Mouse (Mus musculus) MEL (cell line): Measurements from ENCODE around the gene Zfp809. TPM values are rescaled to one million over a fixed set of nuclear protein-coding genes. Genes with fewer than 3 reads are reported as not detected.

Source experiments
- DNase-seq: peaks from one replicate; pipeline ENCODE4 v3.0.0; 2011; ENCODE audit warnings: low read depth, low spot score
- H3K27ac ChIP-seq: 2 replicates; pipeline ENCODE4 v1.5.1; 2012; ENCODE audit warnings: low read depth, mild to moderate bottlenecking, control low read depth, low read length, moderate library complexity; ENCODE audit not compliant: control insufficient read depth
- H3K27me3 ChIP-seq, 2 experiments: fragments of 150-350 bp in 1 of 2; sonication (generic) in 1 of 2; 2 replicates each; pipeline ENCODE4 v1.6.1; 2012; ENCODE audit warnings: low read length in 2 of 2, mild to moderate bottlenecking in 2 of 2, improper control_type of control experiment in 1 of 2, moderate library complexity in 1 of 2; ENCODE audit not compliant: insufficient read depth in 2 of 2, control insufficient read depth in 1 of 2
- H3K36me3 ChIP-seq, 2 experiments: 2 replicates each; pipeline ENCODE4 v1.6.1; 2012 to 2014; ENCODE audit warnings: low read length in 2 of 2, improper control_type of control experiment in 1 of 2, inconsistent platforms in 1 of 2, mild to moderate bottlenecking in 1 of 2; ENCODE audit not compliant: insufficient read depth in 2 of 2, control insufficient read depth in 1 of 2
- H3K4me1 ChIP-seq, 2 experiments: fragments of 150-350 bp in 1 of 2; sonication (generic) in 1 of 2; 2 replicates each; pipeline ENCODE4 v1.6.1; 2012; ENCODE audit warnings: low read length in 2 of 2, improper control_type of control experiment in 1 of 2, mild to moderate bottlenecking in 1 of 2; ENCODE audit not compliant: insufficient read depth in 2 of 2, control insufficient read depth in 1 of 2
- H3K4me3 ChIP-seq, 2 experiments: fragments of 150-350 bp in 1 of 2; sonication (generic) in 1 of 2; 2 replicates each; pipeline ENCODE4 v1.5.1; 2012; ENCODE audit warnings: low read depth in 2 of 2, low read length in 2 of 2, mild to moderate bottlenecking in 2 of 2, moderate library complexity in 2 of 2, control low read depth in 1 of 2, improper control_type of control experiment in 1 of 2; ENCODE audit not compliant: control insufficient read depth in 1 of 2, insufficient read depth in 1 of 2
- H3K79me2 ChIP-seq: 2 replicates; pipeline ENCODE4 v1.6.1; 2012; ENCODE audit warnings: mild to moderate bottlenecking, low read length, moderate library complexity; ENCODE audit not compliant: control insufficient read depth, poor library complexity, insufficient read depth
- H3K9ac ChIP-seq: 2 replicates; pipeline ENCODE4 v1.6.1; 2012; ENCODE audit warnings: low read depth, mild to moderate bottlenecking, control low read depth, low read length, moderate library complexity; ENCODE audit not compliant: control insufficient read depth, poor library complexity, severe bottlenecking
- H3K9me3 ChIP-seq: fragments of 150-350 bp; sonication (generic); replicated peaks from 2 replicates; pipeline ENCODE4 v1.6.1; 2012; ENCODE audit warnings: mild to moderate bottlenecking, low read length, improper control_type of control experiment, moderate library complexity; ENCODE audit not compliant: insufficient read depth
- BHLHE40 ChIP-seq: IDR thresholded peaks from 2 replicates; pipeline ENCODE4 v1.6.1; 2012; ENCODE audit warnings: low read depth, mild to moderate bottlenecking, inconsistent platforms, low read length, improper control_type of control experiment, borderline replicate concordance
- CHD1 ChIP-seq: IDR thresholded peaks from 2 replicates; pipeline ENCODE4 v1.6.1; 2012; ENCODE audit warnings: low read depth, mild to moderate bottlenecking, inconsistent platforms, low read length, improper control_type of control experiment
- CHD2 ChIP-seq: IDR thresholded peaks from 2 replicates; pipeline ENCODE4 v1.6.1; 2011; ENCODE audit warnings: low read length, improper control_type of control experiment
- E2F4 ChIP-seq: IDR thresholded peaks from 2 replicates; pipeline ENCODE4 v1.6.1; 2011; ENCODE audit warnings: low read depth, low read length, improper control_type of control experiment, borderline replicate concordance
- ELF1 ChIP-seq: IDR thresholded peaks from 2 replicates; pipeline ENCODE4 v1.6.1; 2014; ENCODE audit warnings: low read depth, mild to moderate bottlenecking, inconsistent platforms, low read length, improper control_type of control experiment, moderate library complexity
- EP300 ChIP-seq, 2 experiments: IDR thresholded peaks; 2 replicates each; pipeline ENCODE4 v1.6.1; 2011; ENCODE audit warnings: improper control_type of control experiment in 2 of 2, low read length in 2 of 2, low read depth in 1 of 2, mild to moderate bottlenecking in 1 of 2
- ETS1 ChIP-seq: IDR thresholded peaks from 2 replicates; pipeline ENCODE4 v1.6.1; 2012; ENCODE audit warnings: low read depth, mild to moderate bottlenecking, inconsistent platforms, low read length, improper control_type of control experiment, moderate library complexity
- GATA1 ChIP-seq: IDR thresholded peaks from 2 replicates; pipeline ENCODE4 v1.6.1; 2011; ENCODE audit warnings: low read depth, low read length, improper control_type of control experiment
- HCFC1 ChIP-seq: IDR thresholded peaks from 2 replicates; pipeline ENCODE4 v1.6.1; 2012; ENCODE audit warnings: low read depth, mild to moderate bottlenecking, inconsistent platforms, low read length, improper control_type of control experiment, moderate library complexity
- KAT2A ChIP-seq: conservative IDR thresholded peaks from 2 replicates; pipeline ENCODE4 v1.6.1; 2012; ENCODE audit warnings: low read depth, low read length, improper control_type of control experiment, inconsistent platforms
- MAZ ChIP-seq: IDR thresholded peaks from 2 replicates; pipeline ENCODE4 v1.6.1; 2012; ENCODE audit warnings: low read depth, mild to moderate bottlenecking, inconsistent platforms, low read length, improper control_type of control experiment
- MEF2A ChIP-seq: IDR thresholded peaks from 2 replicates; pipeline ENCODE4 v1.6.1; 2014; ENCODE audit warnings: low read depth, mild to moderate bottlenecking, inconsistent platforms, low read length, improper control_type of control experiment; ENCODE audit not compliant: poor library complexity, insufficient replicate concordance, severe bottlenecking; ENCODE audit errors: extremely low read depth
- MXI1 ChIP-seq: IDR thresholded peaks from 2 replicates; pipeline ENCODE4 v1.6.1; 2011; ENCODE audit warnings: mild to moderate bottlenecking, low read depth, low read length, improper control_type of control experiment
- MYB ChIP-seq: IDR thresholded peaks from 2 replicates; pipeline ENCODE4 v1.6.1; 2011; ENCODE audit warnings: mild to moderate bottlenecking, low read depth, low read length, improper control_type of control experiment
- NRF1 ChIP-seq: IDR thresholded peaks from 2 replicates; pipeline ENCODE4 v1.6.1; 2014; ENCODE audit warnings: low read depth, mild to moderate bottlenecking, inconsistent platforms, low read length, improper control_type of control experiment, moderate library complexity; ENCODE audit not compliant: poor library complexity, insufficient read depth, severe bottlenecking
- POLR2A ChIP-seq, 2 experiments: IDR thresholded peaks; 2 replicates each; pipeline ENCODE4 v1.6.1; 2011 to 2012; ENCODE audit warnings: low read length in 2 of 2, mild to moderate bottlenecking in 2 of 2, control low read depth in 1 of 2, improper control_type of control experiment in 1 of 2, low read depth in 1 of 2, moderate library complexity in 1 of 2; ENCODE audit not compliant: control insufficient read depth in 1 of 2, insufficient read depth in 1 of 2, poor library complexity in 1 of 2
- POLR2AphosphoS2 ChIP-seq: IDR thresholded peaks from 2 replicates; pipeline ENCODE4 v1.6.1; 2011; ENCODE audit warnings: low read length, improper control_type of control experiment
- RCOR1 ChIP-seq: IDR thresholded peaks from 2 replicates; pipeline ENCODE4 v1.6.1; 2012; ENCODE audit warnings: low read depth, mild to moderate bottlenecking, inconsistent platforms, low read length, improper control_type of control experiment
- SIN3A ChIP-seq: IDR thresholded peaks from 2 replicates; pipeline ENCODE4 v1.6.1; 2012; ENCODE audit warnings: low read length, improper control_type of control experiment, inconsistent platforms
- SMC3 ChIP-seq: IDR thresholded peaks from 2 replicates; pipeline ENCODE4 v1.6.1; 2011; ENCODE audit warnings: low read depth, low read length, improper control_type of control experiment
- TBP ChIP-seq: IDR thresholded peaks from 2 replicates; pipeline ENCODE4 v1.8.0; 2011; ENCODE audit warnings: low read depth, low read length, improper control_type of control experiment
- USF1 ChIP-seq: IDR thresholded peaks from 2 replicates; pipeline ENCODE4 v1.6.1; 2014; ENCODE audit warnings: low read depth, mild to moderate bottlenecking, inconsistent platforms, low read length, improper control_type of control experiment, moderate library complexity
- ZMIZ1 ChIP-seq: IDR thresholded peaks from 2 replicates; pipeline ENCODE4 v1.6.1; 2012; ENCODE audit warnings: low read depth, mild to moderate bottlenecking, inconsistent platforms, low read length, improper control_type of control experiment, moderate library complexity
- ZNF384 ChIP-seq: IDR thresholded peaks from 2 replicates; pipeline ENCODE4 v1.6.1; 2012; ENCODE audit warnings: low read depth, mild to moderate bottlenecking, inconsistent platforms, low read length, improper control_type of control experiment
- polyA plus RNA-seq, 2 experiments: library from polyadenylated mRNA; stranded (reverse) in 1 of 2; unstranded in 1 of 2; fragments of >175 nt in 1 of 2; fragments of >200 nt in 1 of 2; gene quantifications; 2 replicates each; pipeline versions ENCODE4 v1.2.1 to v1.2.4; 2012; ENCODE audit warnings: low replicate concordance in 2 of 2, low read depth in 1 of 2; ENCODE audit not compliant: insufficient read length in 2 of 2, insufficient read depth in 1 of 2, missing spikeins in 1 of 2
- total RNA-seq: library from RNA; depleted of rRNA; stranded (reverse); fragments of 300-350 nt; gene quantifications from 2 replicates; pipeline ENCODE4 v1.2.3, GENCODE M21; 2012

Gene Zfp809
- total and polyA plus RNA-seq, 3 experiments: 67.8 to 101 TPM; not detected in 1

- no peak for TF ChIP-seq MAZ
- TF ChIP-seq HCFC1: no peak; the same call in 1 of the 2 replicates
- TF ChIP-seq MYB: no peak
- TF ChIP-seq ZMIZ1: no peak
- TF ChIP-seq E2F4: no peak; the same call in 1 of the 2 replicates
- TF ChIP-seq NRF1: no peak
- TF ChIP-seq ETS1: no peak
- TF ChIP-seq POLR2AphosphoS2: no peak
- peak; percentile 47; the same call in 1 of the 2 replicates for TF ChIP-seq KAT2A
- no peak; a peak in 1 of 4 replicates for TF ChIP-seq POLR2A (IDR thresholded peaks at IDR 0.05; ENCODE audit: control insufficient read depth in 1 of 2, insufficient read depth in 1 of 2, low read depth in 1 of 2, low read length in 2 of 2, poor library complexity in 1 of 2)
- no peak for TF ChIP-seq MEF2A
- TF ChIP-seq USF1: no peak
- TF ChIP-seq MXI1: no peak
- no peak for TF ChIP-seq SMC3
- peak; percentile 91; the same call in 1 of the 2 replicates for TF ChIP-seq CHD1
- no peak for TF ChIP-seq BHLHE40
Measured at GRCm38 (mm10) chr9:22260092-22260422, 34.5 kb downstream of the Zfp809 start (continued).

- peak; percentile 91 for DNase-seq
- no peaks in the 10 kb centered on the region for H3K27me3 ChIP-seq
- H3K9ac ChIP-seq: no peak overlapping the region
- H3K36me3 ChIP-seq: peaks cover 10 to 39% of the 10 kb centered on the region in 2 experiments; a peak in 3 of 4 replicates
- TF ChIP-seq CHD2 (no peak), ELF1 (peak; percentile 44), RCOR1 (peak; percentile 81), SMC3 (0 out of 2 replicates have a peak, but pooled peaks have one; percentile 8), ZNF384 (peak; percentile 75), TBP (no peak), SIN3A (peak; percentile 90), ETS1 (peak; percentile 70), MEF2A (no peak), GATA1 (peak; percentile 43; the same call in 1 of the 2 replicates), MXI1 (peak; percentile 65), MAZ (no peak), EP300 (IDR thresholded peaks at IDR 0.05; ENCODE audit: low read depth in 1 of 2, low read length in 2 of 2) (peak; percentile 55 to 75)
- peak overlapping the region in 1 of 2 experiments; percentile 10; a peak in 1 of 4 replicates for H3K4me3 ChIP-seq
- H3K9me3 ChIP-seq: no peaks in the 10 kb centered on the region
- H3K4me1 ChIP-seq: peaks cover 29 to 30% of the 10 kb centered on the region in 2 experiments
- H3K27ac ChIP-seq: peak overlapping the region; percentile 26
- H3K79me2 ChIP-seq: peaks cover 17% of the 10 kb centered on the region
Measured at GRCm38 (mm10) chr9:22261594-22261993, 36.1 kb downstream of the Zfp809 start.
